Mouse (Mus musculus): ENCODE measurements around the gene Msi2.

Msi2 gene

DNA sequence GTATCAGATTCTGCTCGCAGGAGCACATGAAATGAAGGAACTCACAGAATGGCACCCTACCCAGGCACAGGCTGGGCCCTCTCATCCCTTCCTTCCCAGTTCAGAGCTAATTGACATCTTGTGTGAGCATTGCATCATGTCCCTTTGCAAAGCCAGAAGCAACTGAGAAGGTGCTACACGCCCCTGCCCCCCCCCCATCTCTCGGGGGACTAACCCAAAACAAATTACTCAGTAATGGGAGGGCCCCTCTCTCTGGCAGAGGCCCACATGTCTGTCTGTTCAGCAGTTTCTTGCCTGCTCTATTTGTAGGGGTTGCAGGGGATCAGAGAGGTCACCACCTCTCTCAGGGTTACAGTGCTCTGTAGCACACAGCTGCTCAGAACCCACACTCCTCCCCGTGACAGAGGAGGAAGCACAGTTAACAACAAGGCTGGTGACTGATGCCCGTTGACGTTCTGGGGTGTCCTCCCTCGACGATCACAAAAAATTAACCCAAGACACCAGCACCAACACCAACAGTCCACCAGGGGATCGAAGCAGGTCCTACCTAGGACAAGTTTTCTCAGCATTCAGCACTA, 99.5 kb downstream of the Msi2 start:
- no peak for DNase-seq (ENCODE audit: extremely low read depth, insufficient read length, low spot score)

DNA sequence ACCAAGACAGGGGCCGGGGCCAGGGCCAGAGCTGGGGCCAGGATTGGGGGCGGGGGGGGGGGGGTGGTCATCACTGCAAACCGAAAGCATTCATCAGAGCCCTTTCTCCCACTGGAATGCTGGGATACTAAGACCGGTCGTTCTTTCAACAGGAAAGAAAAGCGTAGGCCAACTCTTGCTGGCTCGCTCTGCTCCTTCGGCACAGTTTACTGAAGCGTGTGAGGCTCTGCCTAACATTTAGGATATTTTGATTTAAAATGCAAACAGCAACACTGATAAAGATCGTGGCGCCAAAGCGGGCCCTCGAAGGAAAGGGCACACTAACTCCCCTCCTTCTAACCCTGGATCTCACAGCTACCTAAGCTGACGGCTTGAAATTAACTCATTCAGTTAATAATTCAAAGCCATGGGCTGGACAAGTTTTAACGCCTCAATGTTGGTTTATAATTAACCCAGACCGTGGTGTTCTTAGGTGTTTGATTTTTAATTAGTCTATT, 100.3 kb downstream of the Msi2 start:
- no peak for DNase-seq (ENCODE audit: extremely low read depth, insufficient read length, low spot score)

DNA sequence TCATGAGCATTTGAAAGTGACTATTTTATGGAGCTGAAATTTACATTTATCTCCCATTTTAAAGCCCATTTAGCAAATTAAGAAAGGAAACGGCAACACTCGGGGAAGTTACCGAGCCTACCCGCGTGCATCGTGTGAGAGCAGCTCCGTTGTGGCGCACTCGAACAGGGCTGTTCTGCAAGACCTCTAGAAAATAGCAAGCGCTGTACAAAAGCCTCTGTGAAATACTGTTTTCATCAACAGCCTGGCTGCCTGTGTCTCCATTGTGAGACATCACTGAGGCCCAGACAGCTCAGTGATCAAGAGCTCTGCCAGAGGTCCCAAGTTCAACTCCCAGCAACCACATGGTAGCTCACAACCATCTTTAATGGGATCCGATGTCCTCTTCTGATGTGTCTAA, 100.9 kb downstream of the Msi2 start:
- DNase-seq (ENCODE audit: extremely low read depth, insufficient read length, low spot score): no peak

DNA sequence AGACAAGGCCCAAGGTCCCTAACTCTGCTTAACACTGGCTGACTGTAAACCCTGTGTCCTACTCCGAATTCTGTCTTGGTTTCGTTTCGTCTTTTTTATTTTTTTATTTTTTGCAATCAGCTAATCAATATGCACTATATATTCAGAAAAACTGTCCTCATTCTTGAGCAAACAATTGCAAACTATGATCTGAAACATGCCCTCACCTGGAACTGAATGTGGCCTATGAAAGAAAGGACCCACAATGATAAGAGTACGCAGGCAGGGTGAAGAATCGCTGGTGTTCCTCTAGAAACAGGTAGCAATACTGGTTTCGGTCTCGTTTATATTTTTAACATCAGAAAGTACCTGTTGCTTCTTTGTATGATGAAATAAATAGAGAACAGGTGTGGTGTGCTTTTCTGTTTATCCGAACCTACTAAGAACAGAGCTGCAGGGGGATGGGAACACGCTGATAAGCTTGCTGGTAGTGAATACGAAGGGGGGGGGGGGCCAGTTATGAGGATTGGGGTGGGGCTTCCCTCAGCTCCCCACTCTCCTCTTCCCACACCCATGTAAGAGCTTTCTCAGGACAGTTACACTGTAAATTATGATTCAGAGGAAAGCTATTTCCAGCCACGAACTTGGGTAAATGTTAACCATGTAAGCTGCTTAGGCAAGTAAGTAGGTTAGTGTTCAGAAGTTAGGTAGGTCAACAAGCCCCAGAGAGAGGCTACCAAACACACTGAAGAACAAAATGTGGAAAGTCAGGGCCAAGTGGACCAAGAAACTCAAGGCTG, 103.6 kb downstream of the Msi2 start:
- no peak for DNase-seq (ENCODE audit: extremely low read depth, insufficient read length, low spot score)

DNA sequence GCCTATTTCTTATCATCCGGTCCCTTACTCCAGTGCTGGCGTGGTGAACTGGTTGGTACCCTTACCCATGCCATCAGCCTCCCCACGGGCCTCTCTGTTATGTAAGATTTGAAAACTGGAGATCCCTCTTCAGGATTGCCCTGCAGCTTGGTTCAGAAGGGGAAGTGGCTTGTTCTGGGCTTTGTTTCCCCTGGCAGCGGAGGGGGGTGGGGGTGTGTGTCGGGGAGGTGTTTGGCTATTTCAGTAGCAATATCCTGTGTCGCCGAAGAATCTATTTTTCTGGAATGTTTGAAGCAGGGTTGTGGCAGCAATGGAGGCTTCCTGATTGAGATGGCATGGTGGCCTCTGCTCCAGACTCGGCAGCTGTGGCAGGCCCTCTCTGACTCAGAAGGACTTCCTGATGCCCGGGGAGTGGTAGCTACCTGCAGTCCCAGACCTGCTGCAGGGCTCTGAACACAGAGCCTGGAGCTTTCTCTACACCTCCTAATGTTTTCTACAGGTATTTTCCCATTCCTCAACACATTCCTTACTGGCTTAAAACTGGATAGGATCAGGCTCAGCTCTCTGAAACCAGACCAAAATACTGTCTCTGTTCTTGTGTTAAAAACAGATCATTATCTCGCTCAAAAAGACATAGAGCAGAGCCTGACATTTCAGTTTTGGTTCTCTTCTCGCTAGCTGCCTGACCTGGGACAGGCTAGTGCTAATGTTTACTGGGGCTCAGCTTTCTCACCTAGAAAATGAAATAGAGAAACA, 104.4 kb downstream of the Msi2 start:
- no peak for DNase-seq (ENCODE audit: extremely low read depth, insufficient read length, low spot score)

DNA sequence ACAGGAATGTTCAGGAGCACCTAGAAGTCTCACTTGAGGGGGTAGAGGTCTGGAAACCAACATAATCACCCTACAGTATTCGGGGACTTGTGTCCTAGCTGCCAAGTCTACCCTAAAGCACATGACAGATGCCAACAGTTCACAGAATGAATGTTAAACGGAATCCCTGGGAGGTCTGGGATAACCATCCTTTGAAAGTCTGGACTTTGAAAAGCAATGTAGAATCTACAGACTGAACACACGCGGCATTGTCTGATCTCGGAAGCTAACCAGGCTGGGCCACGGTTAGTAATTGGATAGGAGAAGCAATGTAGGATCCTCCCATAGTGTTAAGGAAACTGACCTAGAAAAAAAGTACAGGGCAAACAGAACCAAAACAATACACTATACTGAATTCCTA, 105.3 kb downstream of the Msi2 start:
- no peak for DNase-seq (ENCODE audit: extremely low read depth, insufficient read length, low spot score)

DNA sequence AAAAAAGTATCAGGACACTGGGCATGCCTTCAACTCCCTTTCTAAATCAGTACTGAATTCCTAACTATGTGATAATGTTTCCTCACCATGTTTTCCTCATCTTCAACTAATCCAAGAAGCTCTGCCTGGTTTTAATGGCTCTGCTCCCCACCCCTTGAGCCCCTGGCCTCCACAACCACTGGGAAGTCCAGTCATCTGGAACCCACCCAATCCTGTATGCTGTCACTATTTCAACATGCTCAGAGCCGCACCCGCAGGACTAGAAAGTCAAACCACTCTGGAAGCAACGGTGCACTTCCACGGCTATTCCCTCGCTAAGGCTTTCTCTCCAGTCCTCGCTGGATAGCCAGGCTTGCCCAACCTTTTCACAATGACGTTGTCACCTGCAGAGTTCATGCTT, 106.2 kb downstream of the Msi2 start:
- DNase-seq (ENCODE audit: extremely low read depth, insufficient read length, low spot score): peak; percentile 48

DNA sequence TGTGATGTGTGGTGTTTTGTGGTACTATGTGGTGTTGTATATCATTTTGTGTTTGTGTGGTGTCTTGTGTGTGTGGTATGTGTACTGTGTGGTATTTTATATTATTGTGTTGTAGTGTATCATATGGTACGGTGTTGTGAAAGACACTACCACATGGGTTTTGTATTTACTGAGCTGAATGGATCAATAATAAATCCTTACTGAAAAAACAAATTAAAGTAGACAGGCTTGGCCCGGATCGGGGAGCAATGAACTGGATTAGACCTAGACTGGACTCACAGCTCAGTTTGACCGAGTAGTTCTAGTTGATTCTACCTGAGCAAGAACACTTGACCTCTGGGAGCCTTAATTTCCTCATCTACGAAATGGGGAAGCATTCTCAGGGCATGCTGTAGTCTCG, 107.5 kb downstream of the Msi2 start:
- DNase-seq (ENCODE audit: extremely low read depth, insufficient read length, low spot score): no peak

DNA sequence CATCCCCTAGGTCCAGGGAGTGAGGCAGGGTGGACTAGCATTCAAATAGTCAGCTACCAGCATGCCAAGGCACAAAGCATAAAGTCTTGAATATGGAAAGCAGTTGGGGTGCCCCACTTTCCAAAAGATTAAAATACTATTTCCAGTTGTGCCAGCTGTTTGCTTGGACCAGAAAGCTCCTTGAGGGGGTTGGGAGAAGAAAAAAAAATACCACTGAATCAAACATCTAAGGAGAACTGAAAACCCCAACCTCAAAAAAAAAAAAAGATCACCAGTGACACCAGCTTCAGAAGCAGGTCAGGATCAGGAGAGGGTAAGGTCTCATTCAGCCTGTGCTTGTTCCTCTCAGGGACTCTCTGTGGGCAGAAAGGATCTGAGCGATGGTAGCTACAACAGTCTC, 108.2 kb downstream of the Msi2 start:
- DNase-seq (ENCODE audit: extremely low read depth, insufficient read length, low spot score): no peak

DNA sequence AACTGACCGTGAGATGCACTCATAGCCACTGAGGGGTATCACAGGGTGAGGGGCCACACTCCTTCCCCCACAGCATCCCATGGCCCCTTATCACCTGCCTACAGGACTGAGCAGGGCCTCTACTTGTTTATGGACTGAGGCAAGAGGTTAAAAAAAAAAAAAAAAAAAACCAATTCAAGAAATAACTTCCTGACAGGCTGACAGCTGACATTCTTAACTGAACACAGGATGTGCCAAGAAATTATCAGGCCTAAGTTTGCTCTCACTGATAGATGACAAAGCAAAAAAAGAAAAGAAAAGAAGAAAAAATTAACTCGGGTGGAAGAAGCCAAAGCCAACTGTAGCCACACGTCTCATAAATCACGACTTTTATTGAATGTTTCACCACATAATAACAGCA, 109.7 kb downstream of the Msi2 start:
- no peak for DNase-seq (ENCODE audit: extremely low read depth, insufficient read length, low spot score)

DNA sequence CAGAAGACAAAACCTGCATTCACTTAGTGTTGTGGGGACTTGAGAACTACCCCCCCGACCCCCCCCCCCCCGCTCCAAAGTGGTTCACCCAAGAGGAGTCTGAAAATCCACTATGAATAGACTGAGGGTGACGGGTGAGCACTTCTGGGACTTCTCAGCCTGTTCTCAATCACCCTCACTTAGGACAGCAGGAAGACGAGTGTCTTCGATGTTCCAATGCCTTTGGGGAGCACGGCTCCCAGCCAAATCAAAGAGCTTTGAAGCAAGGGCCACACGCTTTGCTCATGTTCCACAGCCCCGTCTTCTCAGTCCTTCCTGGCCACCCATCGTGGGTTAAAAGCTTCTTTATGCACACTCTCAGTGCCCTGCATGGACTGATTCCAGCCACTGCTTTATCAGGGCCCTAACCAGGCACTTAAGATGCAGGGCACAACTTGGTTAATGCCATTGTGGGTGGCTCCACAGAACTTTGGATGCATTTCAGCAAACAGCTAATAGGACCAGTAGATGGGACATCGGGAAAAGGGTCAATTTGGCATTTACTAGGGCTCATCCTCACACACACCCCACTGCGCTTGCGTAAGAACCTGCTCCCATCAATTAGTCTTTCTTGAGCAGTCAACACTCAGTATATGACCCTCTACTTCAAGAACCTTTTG, 110.5 kb downstream of the Msi2 start:
- no peak for DNase-seq (ENCODE audit: extremely low read depth, insufficient read length, low spot score)

DNA sequence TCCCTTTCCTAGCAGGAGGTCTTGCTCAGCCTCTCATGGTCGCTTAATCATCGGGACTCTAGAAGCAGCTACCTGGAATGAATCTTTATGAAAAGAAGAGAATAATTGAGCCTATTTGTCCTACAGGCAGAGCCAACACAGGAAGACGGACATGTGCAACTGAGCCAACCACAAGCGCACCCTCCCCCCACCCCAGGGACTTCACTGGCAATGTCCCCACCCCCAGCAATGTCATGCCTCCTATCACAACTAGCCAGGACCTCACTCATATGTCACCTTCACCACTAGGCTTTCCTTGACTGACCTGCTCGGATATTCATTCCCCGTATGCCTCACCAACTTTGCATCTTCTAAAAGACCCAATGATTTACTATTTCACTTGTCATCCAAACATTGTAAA, 112.5 kb downstream of the Msi2 start:
- no peak for DNase-seq (ENCODE audit: extremely low read depth, insufficient read length, low spot score)

DNA sequence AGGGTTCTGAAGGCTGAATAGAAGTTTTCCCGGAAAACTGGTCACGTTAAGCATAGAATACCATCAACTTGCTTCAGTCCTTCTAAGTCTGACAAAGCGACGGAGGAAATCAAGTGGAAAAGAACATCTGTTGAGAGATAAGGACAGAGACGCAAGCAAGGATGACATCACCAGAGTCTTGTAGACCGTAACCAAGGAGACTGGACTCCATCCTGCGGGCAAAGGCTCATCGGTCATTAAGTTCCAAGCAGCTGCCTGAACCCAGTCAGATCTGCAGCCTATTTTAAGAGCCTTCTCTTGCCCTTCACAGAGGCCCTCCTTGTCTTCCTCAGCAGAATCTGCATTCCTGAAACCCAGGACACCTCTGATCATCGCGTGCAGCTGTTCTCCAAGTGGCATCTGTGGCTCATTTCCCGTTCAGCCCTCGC, 113.2 kb downstream of the Msi2 start:
- no peak for DNase-seq (ENCODE audit: extremely low read depth, insufficient read length, low spot score)

DNA sequence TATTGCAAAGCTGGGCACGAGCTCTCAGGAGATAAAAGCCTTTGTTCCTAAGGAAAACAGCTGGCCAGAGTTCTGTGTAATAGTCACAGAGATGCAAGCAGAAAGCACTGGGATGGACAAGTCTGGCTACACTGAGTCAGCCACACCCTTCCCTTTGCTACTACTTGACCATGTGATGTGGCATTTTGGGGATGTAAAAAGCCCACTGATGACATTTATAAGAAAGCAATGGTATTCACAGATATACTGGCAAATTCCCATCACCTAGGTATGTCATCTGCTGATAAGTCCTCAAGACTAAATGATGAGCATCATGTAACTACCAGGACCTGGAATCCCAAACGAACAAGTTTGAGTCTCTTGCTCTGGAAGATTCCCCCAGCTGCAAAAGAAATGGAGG, 113.7 kb downstream of the Msi2 start:
- DNase-seq (ENCODE audit: extremely low read depth, insufficient read length, low spot score): no peak

DNA sequence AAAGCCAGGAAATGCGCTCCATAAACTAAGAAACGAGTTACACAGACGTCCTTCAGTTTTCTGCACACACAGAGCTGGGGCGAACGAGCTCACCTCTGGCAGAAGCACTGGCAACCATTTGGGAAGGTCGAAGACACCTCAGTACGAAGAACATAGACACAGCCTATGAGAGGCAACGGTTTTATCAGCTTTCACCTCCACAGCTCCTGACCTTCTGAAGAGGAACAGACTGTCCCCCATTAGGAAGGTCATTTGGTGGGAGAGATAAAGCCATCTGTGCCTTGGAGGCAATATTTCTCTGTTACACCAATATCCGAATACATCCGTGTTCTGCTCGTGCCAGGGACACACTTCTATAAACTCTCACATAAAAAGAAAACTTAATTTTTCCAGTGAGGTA, 114.9 kb downstream of the Msi2 start:
- no peak for DNase-seq (ENCODE audit: extremely low read depth, insufficient read length, low spot score)

DNA sequence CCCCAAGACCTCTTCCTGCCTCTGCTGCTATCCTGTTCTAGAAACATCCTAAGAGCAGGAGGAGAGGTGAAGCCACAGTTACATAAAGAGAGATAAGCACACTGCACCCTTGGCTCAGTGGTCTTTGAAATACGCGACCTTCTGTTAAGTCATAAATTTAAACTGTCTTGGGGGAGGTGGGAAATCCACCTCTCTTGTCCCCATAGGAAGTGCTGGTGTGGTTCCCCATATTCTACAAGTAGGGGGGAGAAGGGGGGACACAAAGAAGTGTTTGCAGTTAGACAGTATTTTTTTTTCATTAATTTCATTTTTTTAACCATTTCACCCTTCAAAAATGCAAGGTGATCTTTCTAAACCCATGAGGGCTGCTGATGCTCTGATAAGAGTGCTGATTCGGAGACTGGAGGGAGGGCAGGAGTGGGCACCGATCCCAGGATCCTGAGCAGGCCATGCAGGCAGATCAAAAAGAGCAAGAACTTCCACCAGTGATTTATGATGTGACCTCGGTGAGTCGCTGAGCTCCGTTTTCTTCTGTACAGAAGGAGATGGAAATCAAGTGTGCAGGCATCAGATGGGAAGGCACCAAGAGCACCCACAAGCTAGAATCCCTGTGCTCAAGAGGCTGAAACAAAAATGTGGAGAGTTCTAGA, 115.7 kb downstream of the Msi2 start:
- no peak for DNase-seq (ENCODE audit: extremely low read depth, insufficient read length, low spot score)

DNA sequence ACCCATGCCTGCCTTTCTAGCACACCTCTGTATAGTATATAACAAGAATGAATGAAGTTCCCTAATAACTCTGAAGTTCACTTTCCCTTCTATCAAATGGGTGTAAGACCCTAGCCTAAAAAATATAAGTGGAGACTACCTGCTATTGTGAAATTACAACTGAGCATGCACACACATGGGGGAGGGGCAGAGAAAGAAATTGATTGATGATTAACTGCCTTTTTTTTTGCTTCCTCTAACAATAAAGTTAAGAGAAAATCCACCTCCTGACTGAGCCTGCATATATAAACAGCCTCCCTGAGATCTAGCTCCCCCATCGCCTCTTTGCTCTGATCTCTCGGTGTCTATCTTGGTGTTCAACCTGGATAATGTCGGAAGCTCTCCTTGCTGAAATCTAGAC, 118.1 kb downstream of the Msi2 start:
- no peak for DNase-seq (ENCODE audit: extremely low read depth, insufficient read length, low spot score)

DNA sequence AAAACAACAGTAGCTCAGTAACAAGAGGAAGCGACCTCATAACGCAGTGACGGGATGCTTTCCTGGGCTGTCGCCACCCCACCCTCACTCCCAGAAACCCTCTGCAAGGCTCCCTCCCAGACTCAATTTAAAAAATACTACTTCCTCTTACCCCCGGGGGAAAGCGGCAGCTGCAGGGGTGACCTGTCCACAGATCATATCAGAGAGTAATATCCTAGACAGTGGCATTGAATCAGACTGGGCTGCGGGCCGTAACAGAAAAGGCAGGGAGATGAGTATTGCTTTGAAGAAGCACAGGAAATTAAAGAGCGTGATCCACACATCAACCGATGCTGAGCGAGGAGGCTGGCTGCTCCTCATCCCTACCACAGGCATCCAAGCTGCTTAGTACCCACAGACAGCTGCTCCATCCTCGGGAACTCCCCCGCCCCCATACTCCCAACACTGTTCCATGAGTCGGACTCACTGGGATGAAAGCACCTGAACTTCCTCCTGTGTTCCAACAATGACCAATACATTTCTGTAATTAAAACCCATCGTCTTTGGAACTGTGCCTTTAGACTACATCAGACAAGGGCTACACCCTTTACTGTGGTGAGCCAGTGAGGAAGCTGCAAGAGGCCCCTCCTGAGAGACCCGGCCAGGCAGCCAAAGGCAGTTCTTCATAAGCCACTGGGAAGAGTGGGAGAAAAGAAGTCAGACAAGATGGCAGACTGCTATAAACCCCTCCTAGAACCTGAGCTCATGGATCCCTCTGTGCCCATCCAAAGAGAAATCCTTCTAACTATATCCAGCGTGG, 118.8 kb downstream of the Msi2 start:
- DNase-seq (ENCODE audit: extremely low read depth, insufficient read length, low spot score): no peak

DNA sequence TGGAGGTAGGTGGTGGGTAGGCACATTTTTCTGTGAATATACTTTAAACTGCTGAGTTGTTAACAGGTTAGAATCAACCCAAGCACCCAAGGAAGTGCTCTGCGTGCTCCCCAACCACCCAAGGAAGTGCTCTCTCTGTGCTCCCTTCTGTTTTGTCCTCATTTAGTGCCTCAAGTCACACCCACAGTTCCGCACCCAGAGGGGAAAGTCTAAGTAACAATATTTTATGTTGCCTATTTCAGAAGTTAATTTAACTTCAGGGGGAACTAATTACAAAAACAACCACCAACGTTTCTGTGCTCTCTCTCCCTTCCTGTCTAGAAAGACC, 119.5 kb downstream of the Msi2 start:
- DNase-seq (ENCODE audit: extremely low read depth, insufficient read length, low spot score): no peak
